Mouse (Mus musculus): ENCODE results near the gene Mgrn1.

GRCm38 (mm10) chr16:4839552-4839951, 46.5 kb upstream of the Mgrn1 start:
- TF ChIP-seq CTCF (IDR thresholded peaks at IDR 0.05 in 2 of 3, conservative IDR thresholded peaks at IDR 0.05 in 1 of 3; ENCODE audit: control insufficient read depth in 1 of 3, insufficient read depth in 1 of 3, low read depth in 2 of 3, low read length in 3 of 3, poor library complexity in 1 of 3, severe bottlenecking in 1 of 3) (no peak), EP300 (IDR thresholded peaks at IDR 0.05; ENCODE audit: low read depth in 1 of 2, low read length in 2 of 2) (no peak), E2F4 (IDR thresholded peaks at IDR 0.05; ENCODE audit: borderline replicate concordance, low read depth, low read length) (no peak), NRF1 (IDR thresholded peaks at IDR 0.05; ENCODE audit: insufficient read depth, low read depth, low read length, poor library complexity, severe bottlenecking) (no peak), MXI1 (IDR thresholded peaks at IDR 0.05; ENCODE audit: low read depth, low read length) (no peak), USF1 (IDR thresholded peaks at IDR 0.05; ENCODE audit: low read depth, low read length) (no peak)
